Mouse (Mus musculus): ENCODE results near the gene Tspan7. TPM values are rescaled to one million over a fixed set of nuclear protein-coding genes. Genes with fewer than 3 reads are reported as not detected.

Tspan7 gene
- total and polyA plus RNA-seq, 3 experiments, result not detected

DNA sequence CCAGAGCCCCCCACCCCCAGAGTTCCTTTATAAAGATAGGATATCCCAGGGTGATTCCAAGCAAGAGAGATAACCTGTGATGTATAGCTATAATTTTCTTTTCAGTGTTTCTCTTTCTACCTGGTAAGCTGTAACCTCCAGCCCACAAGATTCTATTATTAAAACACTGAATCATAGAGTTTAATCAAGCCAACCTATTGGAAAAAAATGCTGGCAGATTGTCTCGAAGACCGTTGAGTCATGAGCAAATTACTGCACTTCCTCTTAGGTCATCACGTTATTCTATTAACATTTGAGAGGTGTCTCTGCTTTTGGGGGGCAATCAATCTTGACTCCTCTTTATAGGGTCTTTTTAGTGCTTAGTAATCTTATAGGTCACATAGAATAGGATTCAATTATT lies 61.9 kb downstream of the Tspan7 start:
- Histone ChIP-seq H3K36me3 (ENCODE audit: control insufficient read depth in 1 of 2, insufficient read depth in 2 of 2, low read length in 2 of 2) (no peaks in the 10 kb centered on the region; a peak in 1 of 4 replicates), H3K4me1 (ENCODE audit: control insufficient read depth in 1 of 2, insufficient read depth in 2 of 2, low read length in 2 of 2) (no peaks in the 10 kb centered on the region), H3K9me3 (replicated peaks; ENCODE audit: insufficient read depth, low read length) (no peaks in the 10 kb centered on the region), H3K4me3 (ENCODE audit: control insufficient read depth in 1 of 2, insufficient read depth in 1 of 2, low read depth in 2 of 2, low read length in 2 of 2) (no peak overlapping the region), H3K79me2 (ENCODE audit: control insufficient read depth, insufficient read depth, low read length, poor library complexity) (no peaks in the 10 kb centered on the region), H3K27ac (ENCODE audit: control insufficient read depth, low read depth, low read length) (no peak overlapping the region), H3K9ac (ENCODE audit: control insufficient read depth, low read depth, low read length, poor library complexity, severe bottlenecking) (no peak overlapping the region), H3K27me3 (ENCODE audit: control insufficient read depth in 1 of 2, insufficient read depth in 2 of 2, low read length in 2 of 2) (no peaks in the 10 kb centered on the region)
- TF ChIP-seq NRF1 (IDR thresholded peaks at IDR 0.05; ENCODE audit: insufficient read depth, low read depth, low read length, poor library complexity, severe bottlenecking), result no peak
- TF ChIP-seq TBP (IDR thresholded peaks at IDR 0.05; ENCODE audit: low read depth, low read length), result no peak
- TF ChIP-seq POLR2AphosphoS5 (IDR thresholded peaks at IDR 0.05; ENCODE audit: borderline replicate concordance, low read depth, low read length), result no peak
- no peak for TF ChIP-seq HCFC1 (IDR thresholded peaks at IDR 0.05; ENCODE audit: low read depth, low read length)
- TF ChIP-seq ZKSCAN1 (IDR thresholded peaks at IDR 0.05; ENCODE audit: low read depth, low read length), result no peak
- no peak for TF ChIP-seq SIN3A (IDR thresholded peaks at IDR 0.05; ENCODE audit: low read length)
- TF ChIP-seq RAD21 (IDR thresholded peaks at IDR 0.05; ENCODE audit: low read depth, low read length), result no peak
- TF ChIP-seq MAFK (IDR thresholded peaks at IDR 0.05; ENCODE audit: borderline replicate concordance, low read depth, low read length), result no peak
- no peak for TF ChIP-seq MAX (IDR thresholded peaks at IDR 0.05; ENCODE audit: low read length)
- DNase-seq (ENCODE audit: low read depth, low spot score), result no peak

- Histone ChIP-seq H3K9me3 (replicated peaks; ENCODE audit: insufficient read depth, low read length) (no peaks in the 10 kb centered on the region), H3K36me3 (ENCODE audit: control insufficient read depth in 1 of 2, insufficient read depth in 2 of 2, low read length in 2 of 2) (no peaks in the 10 kb centered on the region; a peak in 1 of 4 replicates), H3K4me3 (ENCODE audit: control insufficient read depth in 1 of 2, insufficient read depth in 1 of 2, low read depth in 2 of 2, low read length in 2 of 2) (no peak overlapping the region), H3K27me3 (ENCODE audit: control insufficient read depth in 1 of 2, insufficient read depth in 2 of 2, low read length in 2 of 2) (no peaks in the 10 kb centered on the region), H3K9ac (ENCODE audit: control insufficient read depth, low read depth, low read length, poor library complexity, severe bottlenecking) (no peak overlapping the region), H3K4me1 (ENCODE audit: control insufficient read depth in 1 of 2, insufficient read depth in 2 of 2, low read length in 2 of 2) (no peaks in the 10 kb centered on the region), H3K79me2 (ENCODE audit: control insufficient read depth, insufficient read depth, low read length, poor library complexity) (no peaks in the 10 kb centered on the region), H3K27ac (ENCODE audit: control insufficient read depth, low read depth, low read length) (no peak overlapping the region)
- TF ChIP-seq POLR2A (IDR thresholded peaks at IDR 0.05; ENCODE audit: control insufficient read depth in 1 of 2, insufficient read depth in 1 of 2, low read depth in 1 of 2, low read length in 2 of 2, poor library complexity in 1 of 2) (no peak), TBP (IDR thresholded peaks at IDR 0.05; ENCODE audit: low read depth, low read length) (no peak), ETS1 (IDR thresholded peaks at IDR 0.05; ENCODE audit: low read depth, low read length) (no peak), NELFE (IDR thresholded peaks at IDR 0.05; ENCODE audit: low read depth, low read length) (no peak), E2F4 (IDR thresholded peaks at IDR 0.05; ENCODE audit: borderline replicate concordance, low read depth, low read length) (no peak), ELF1 (IDR thresholded peaks at IDR 0.05; ENCODE audit: low read depth, low read length) (no peak), ZC3H11A (IDR thresholded peaks at IDR 0.05; ENCODE audit: low read depth, low read length) (0 out of 2 replicates have a peak, but pooled peaks have one; percentile 7), HCFC1 (IDR thresholded peaks at IDR 0.05; ENCODE audit: low read depth, low read length) (no peak), RCOR1 (IDR thresholded peaks at IDR 0.05; ENCODE audit: low read depth, low read length) (no peak), CHD1 (IDR thresholded peaks at IDR 0.05; ENCODE audit: low read depth, low read length) (no peak), SIN3A (IDR thresholded peaks at IDR 0.05; ENCODE audit: low read length) (no peak), CTCF (IDR thresholded peaks at IDR 0.05 in 2 of 3, conservative IDR thresholded peaks at IDR 0.05 in 1 of 3; ENCODE audit: control insufficient read depth in 1 of 3, insufficient read depth in 1 of 3, low read depth in 2 of 3, low read length in 3 of 3, poor library complexity in 1 of 3, severe bottlenecking in 1 of 3) (peak in 2 of 3 experiments; percentile 46 to 49; a peak in 3 of 6 replicates), RAD21 (IDR thresholded peaks at IDR 0.05; ENCODE audit: low read depth, low read length) (peak; percentile 44), KAT2A (conservative IDR thresholded peaks at IDR 0.05; ENCODE audit: low read depth, low read length) (no peak), MEF2A (IDR thresholded peaks at IDR 0.05; ENCODE audit: extremely low read depth, insufficient replicate concordance, low read depth, low read length, poor library complexity, severe bottlenecking) (no peak), POLR2AphosphoS2 (IDR thresholded peaks at IDR 0.05; ENCODE audit: low read length) (no peak), GABPA (IDR thresholded peaks at IDR 0.05; ENCODE audit: low read depth, low read length) (no peak), MXI1 (IDR thresholded peaks at IDR 0.05; ENCODE audit: low read depth, low read length) (no peak), SMC3 (IDR thresholded peaks at IDR 0.05; ENCODE audit: low read depth, low read length) (peak; percentile 37; the same call in 1 of the 2 replicates)
- DNase-seq (ENCODE audit: low read depth, low spot score), result peak; percentile 22
Measured at GRCm38 (mm10) chrX:10549708-10550107, 64.8 kb downstream of the Tspan7 start.
